Comparison of ENCODE assay signal across 8 mouse cellular contexts in genomic region chr9:55938618-55938985, GRCm38 (mm10). TPM values are rescaled to one million over a fixed set of nuclear protein-coding genes. Genes with fewer than 3 reads are reported as not detected.
DNase-seq lines count a peak whose midpoint lies in the region; ATAC-seq lines count a peak whose summit lies in the region.

No protein-coding gene starts in this region.

- peak overlapping the region; percentile 85 for H3K4me3 ChIP-seq in heart, embryonic 13.5 days
- peak overlapping the region; percentile 84 for H3K4me3 ChIP-seq in liver, embryonic 12.5 days

- peak overlapping the region; percentile 79; the same call in 1 of the 2 replicates for H3K27ac ChIP-seq in heart, embryonic 13.5 days (replicated peaks)
- H3K27ac ChIP-seq in liver, embryonic 12.5 days = peak overlapping the region; percentile 49; the same call in 1 of the 2 replicates

- peaks cover 17% of the 10 kb centered on the region for H3K4me1 ChIP-seq in heart, embryonic 13.5 days
- peaks cover 23% of the 10 kb centered on the region for H3K4me1 ChIP-seq in liver, embryonic 12.5 days

- H3K36me3 ChIP-seq in heart, embryonic 13.5 days = no peaks in the 10 kb centered on the region
- no peaks in the 10 kb centered on the region for H3K36me3 ChIP-seq in liver, embryonic 12.5 days

- 50% methylated on average over 6 of the region's 6 CpGs for WGBS in heart, embryonic 13.5 days
- WGBS in liver, embryonic 12.5 days (ENCODE audit: insufficient replicate concordance) = 41% methylated on average over 6 of the region's 6 CpGs

- no peaks in the 10 kb centered on the region for H3K9me3 ChIP-seq in heart, embryonic 13.5 days
- H3K9me3 ChIP-seq in liver, embryonic 12.5 days (replicated peaks) = no peaks in the 10 kb centered on the region

- no peak for ATAC-seq in heart, embryonic 13.5 days (ENCODE audit: extremely low read depth, insufficient number of reproducible peaks, low FRiP score, low TSS enrichment)
- peak; percentile 20; the same call in 1 of the 2 replicates for ATAC-seq in erythroid progenitor cell, adult 5-6 weeks (replicated peaks; ENCODE audit: low FRiP score, poor library complexity, severe bottlenecking)
- 0 out of 2 replicates have a peak, but pooled peaks have one; percentile 0 for ATAC-seq in liver, embryonic 12.5 days
- ATAC-seq in granulocyte monocyte progenitor cell, adult 5-6 weeks (replicated peaks; ENCODE audit: poor library complexity, severe bottlenecking) = no peak

- H3K4me2 ChIP-seq in heart, embryonic 13.5 days = peak overlapping the region; percentile 71
- H3K4me2 ChIP-seq in liver, embryonic 12.5 days = peak overlapping the region; percentile 97

- peak overlapping the region; percentile 92 for H3K9ac ChIP-seq in heart, embryonic 13.5 days
- peak overlapping the region; percentile 68 for H3K9ac ChIP-seq in liver, embryonic 12.5 days

- no peak for DNase-seq in heart, postnatal 25 days (ENCODE audit: low spot score)
- peak; percentile 30 for DNase-seq in CD4-positive, CD25-positive, alpha-beta regulatory T cell, adult 2 months (ENCODE audit: low read depth, low spot score)
- DNase-seq in frontal cortex, postnatal 10 days (ENCODE audit: low spot score in 2 of 2) = no peak
- no peak for DNase-seq in adrenal gland, postnatal 14 days

- no peaks in the 10 kb centered on the region for H3K27me3 ChIP-seq in heart, embryonic 13.5 days (replicated peaks)
- H3K27me3 ChIP-seq in liver, embryonic 12.5 days (replicated peaks) = no peaks in the 10 kb centered on the region

- intact Hi-C loops in heart, postnatal 25 days (cut with DNase I) = loop anchor here (5.0 kb wide), 2 partner anchors 104 to 396 kb away; partner anchors contain the start of gene Rcn2

RNA-seq across cellular contexts. Expression of gene Scaper, which starts 0.7 kb away (rescaled TPM):
- 6.6 and 7.8 TPM in 2 replicates for polyA plus RNA-seq in heart, embryonic 13.5 days (2015; fragmentation: Nextera tagmentation; extraction: Ambion mirVana)
- 10 to 100 TPM; 14.8 to 17.2 TPM for total RNA-seq in heart, postnatal 25 days (2021)
- total RNA-seq in erythroid progenitor cell, adult 5-6 weeks (2015; ENCODE audit: low replicate concordance) = 3.4 and 7.2 TPM in 2 replicates
- 9.1 and 11.8 TPM in 2 replicates for total RNA-seq in erythroid progenitor cell, adult 5-6 weeks (2017; ENCODE audit: low replicate concordance)
- 2.6 and 2.7 TPM in 2 replicates for polyA plus RNA-seq in liver, embryonic 12.5 days (2016; fragmentation: Nextera tagmentation; extraction: Ambion mirVana)
- 5.4 and 5.7 TPM in 2 replicates for total RNA-seq in granulocyte monocyte progenitor cell, adult 5-6 weeks (2014; fragmentation: Nextera tagmentation)
- total RNA-seq in granulocyte monocyte progenitor cell, adult 5-6 weeks (2017) = 8.0 and 11.3 TPM in 2 replicates
- total RNA-seq in adrenal gland, postnatal 14 days (2021) = 11.2 and 12.4 TPM in 2 replicates

Comparison
In these comparisons a context has a peak if more than half of its experiments do, and no peak if none do; other contexts are left out.
1. ATAC-seq: peak in erythroid progenitor cell, adult 5-6 weeks (single experiment) and liver, embryonic 12.5 days (single experiment); none in heart, embryonic 13.5 days (single experiment) and granulocyte monocyte progenitor cell, adult 5-6 weeks (single experiment).